25 mouse cellular contexts compared by ENCODE assay signal in genomic region chr16:33171800-33172199, GRCm38 (mm10). TPM values are rescaled to one million over a fixed set of nuclear protein-coding genes. Genes with fewer than 3 reads are reported as not detected.
DNase-seq lines count a peak whose midpoint lies in the region; ATAC-seq and TF ChIP-seq lines count a peak whose summit lies in the region.
"Had no signal": no experiment of that assay in that cellular context is flagged by ENCODE, and none has a peak within 500 bp of the region (broad histone marks: within the 10 kb centered on the region; RNA-seq: fewer than 3 reads in every experiment).

No protein-coding gene starts in this region.

- no peaks in the 10 kb centered on the region for H3K9me3 ChIP-seq in forebrain, embryonic 16.5 days (ENCODE audit: control insufficient read depth, low read length)
- H3K9me3 ChIP-seq in forebrain, embryonic 11.5 days (ENCODE audit: control insufficient read depth, low read length), result no peaks in the 10 kb centered on the region
- H3K9me3 ChIP-seq in kidney, embryonic 15.5 days (replicated peaks), result no peaks in the 10 kb centered on the region
- no peaks in the 10 kb centered on the region for H3K9me3 ChIP-seq in midbrain, postnatal 0 days (ENCODE audit: low read length)
- H3K9me3 ChIP-seq: embryonic facial prominence, embryonic 15.5 days; heart, embryonic 15.5 days had no signal

- no peaks in the 10 kb centered on the region for H3K36me3 ChIP-seq in forebrain, embryonic 16.5 days (ENCODE audit: control insufficient read depth, insufficient read depth)
- no peaks in the 10 kb centered on the region for H3K36me3 ChIP-seq in forebrain, embryonic 11.5 days (ENCODE audit: control insufficient read depth, insufficient read depth, low read length)
- H3K36me3 ChIP-seq in kidney, embryonic 15.5 days, result no peaks in the 10 kb centered on the region
- H3K36me3 ChIP-seq in midbrain, postnatal 0 days (ENCODE audit: insufficient read depth, low read length), result no peaks in the 10 kb centered on the region
- H3K36me3 ChIP-seq: embryonic facial prominence, embryonic 15.5 days; heart, embryonic 15.5 days had no signal

- ATAC-seq in forebrain, embryonic 16.5 days, result 0 out of 2 replicates have a peak, but pooled peaks have one; percentile 50
- ATAC-seq in forebrain, embryonic 11.5 days (replicated peaks; ENCODE audit: low FRiP score), result no peak
- no peak for ATAC-seq in kidney, embryonic 15.5 days (replicated peaks; ENCODE audit: low FRiP score)
- no peak; the same call in 1 of the 2 replicates for ATAC-seq in midbrain, postnatal 0 days (ENCODE audit: low FRiP score)
- ATAC-seq: activated CD4-positive, CD25-positive, alpha-beta regulatory T cell, adult 4 months; Patski had no signal

- H3K27ac ChIP-seq in forebrain, embryonic 16.5 days (ENCODE audit: low read length), result no peak overlapping the region
- H3K27ac ChIP-seq in forebrain, embryonic 11.5 days (ENCODE audit: low read depth, low read length), result no peak overlapping the region
- H3K27ac ChIP-seq in kidney, embryonic 15.5 days, result 0 out of 2 replicates have a peak overlapping the region, but pooled peaks have one; percentile 13
- H3K27ac ChIP-seq in midbrain, postnatal 0 days (ENCODE audit: low read depth, low read length), result peak overlapping the region; percentile 47; the same call in 1 of the 2 replicates
- H3K27ac ChIP-seq: embryonic facial prominence, embryonic 15.5 days; gastrocnemius, adult 2 months; heart, embryonic 15.5 days; hindbrain, embryonic 14.5 days had no signal

- no peak for DNase-seq in forebrain, embryonic 11.5 days (ENCODE audit: low spot score)
- DNase-seq in kidney, postnatal 4 days, result no peak
- peak; percentile 68 for DNase-seq in brain, embryonic 14.5 days (ENCODE audit: low read depth)
- DNase-seq in midbrain, postnatal 0 days (ENCODE audit: low spot score), result peak; percentile 35
- no peak for DNase-seq in gastrocnemius, postnatal 4 days (ENCODE audit: low spot score in 2 of 2)
- DNase-seq: adrenal gland, postnatal 25 days; cerebellum, adult 11 months; cerebellum, adult 8-10 months; cerebellum, postnatal 14 days; embryo, embryonic 11 days; gastrocnemius, adult 2 months; gastrocnemius, postnatal 36 days; heart, adult 18-20 months; heart, postnatal 14 days; kidney, adult 18-20 months had no signal

- H3K4me3 ChIP-seq in forebrain, embryonic 16.5 days (replicated peaks; ENCODE audit: low read length), result no peak overlapping the region
- no peak overlapping the region for H3K4me3 ChIP-seq in forebrain, embryonic 11.5 days (ENCODE audit: low read depth, low read length)
- no peak overlapping the region for H3K4me3 ChIP-seq in kidney, embryonic 15.5 days (replicated peaks)
- H3K4me3 ChIP-seq in midbrain, postnatal 0 days (ENCODE audit: low read depth, low read length), result no peak overlapping the region
- H3K4me3 ChIP-seq: embryonic facial prominence, embryonic 15.5 days; erythroblast, embryonic 14.5 days; gastrocnemius, adult 2 months; heart, embryonic 15.5 days had no signal

- no peak for TF ChIP-seq POLR2A in brain, embryonic 14.5 days (IDR thresholded peaks at IDR 0.05; ENCODE audit: borderline replicate concordance, extremely low read depth, insufficient read depth, insufficient read length, poor library complexity, severe bottlenecking)

- no peak overlapping the region for H3K9ac ChIP-seq in forebrain, embryonic 16.5 days (replicated peaks; ENCODE audit: low read depth, low read length)
- H3K9ac ChIP-seq in forebrain, embryonic 11.5 days (ENCODE audit: low read length), result no peak overlapping the region
- H3K9ac ChIP-seq in kidney, embryonic 15.5 days, result no peak overlapping the region
- no peak overlapping the region for H3K9ac ChIP-seq in midbrain, postnatal 0 days (replicated peaks; ENCODE audit: low read length, poor library complexity, severe bottlenecking)
- H3K9ac ChIP-seq: embryonic facial prominence, embryonic 15.5 days; heart, embryonic 15.5 days; hindbrain, embryonic 14.5 days had no signal

- WGBS in forebrain, embryonic 16.5 days, result 73% methylated on average over 6 of the region's 6 CpGs
- WGBS in forebrain, embryonic 11.5 days, result 82% methylated on average over 6 of the region's 6 CpGs
- WGBS in kidney, embryonic 15.5 days, result 85% methylated on average over 6 of the region's 6 CpGs
- WGBS in midbrain, postnatal 0 days, result 46% methylated on average over 6 of the region's 6 CpGs

- no peaks in the 10 kb centered on the region for H3K4me1 ChIP-seq in forebrain, embryonic 16.5 days (replicated peaks; ENCODE audit: control insufficient read depth, insufficient read depth, low read length)
- no peaks in the 10 kb centered on the region for H3K4me1 ChIP-seq in forebrain, embryonic 11.5 days (replicated peaks; ENCODE audit: control insufficient read depth, insufficient read depth, low read length)
- no peaks in the 10 kb centered on the region for H3K4me1 ChIP-seq in kidney, embryonic 15.5 days
- no peaks in the 10 kb centered on the region; the same call in 1 of the 2 replicates for H3K4me1 ChIP-seq in midbrain, postnatal 0 days (ENCODE audit: insufficient read depth, low read length)
- H3K4me1 ChIP-seq: embryonic facial prominence, embryonic 15.5 days; heart, embryonic 15.5 days had no signal

- H3K4me2 ChIP-seq in forebrain, embryonic 16.5 days (ENCODE audit: low read length), result no peak overlapping the region
- no peak overlapping the region for H3K4me2 ChIP-seq in forebrain, embryonic 11.5 days (ENCODE audit: low read depth, low read length, severe bottlenecking)
- no peak overlapping the region for H3K4me2 ChIP-seq in kidney, embryonic 15.5 days
- H3K4me2 ChIP-seq in midbrain, postnatal 0 days (ENCODE audit: low read depth, low read length, poor library complexity, severe bottlenecking), result no peak overlapping the region
- H3K4me2 ChIP-seq: embryonic facial prominence, embryonic 15.5 days; heart, embryonic 11.5 days; heart, embryonic 15.5 days; hindbrain, embryonic 14.5 days had no signal

- no peak for TF ChIP-seq CTCF in brain, embryonic 14.5 days (IDR thresholded peaks at IDR 0.05; ENCODE audit: borderline replicate concordance, extremely low read depth, insufficient read depth, insufficient read length)
- no peak for TF ChIP-seq CTCF in midbrain, postnatal 0 days (IDR thresholded peaks at IDR 0.05)

- H3K27me3 ChIP-seq in forebrain, embryonic 16.5 days (replicated peaks; ENCODE audit: control insufficient read depth, insufficient read depth, low read length), result no peaks in the 10 kb centered on the region
- H3K27me3 ChIP-seq in forebrain, embryonic 11.5 days (ENCODE audit: control insufficient read depth, insufficient read depth, low read length), result no peaks in the 10 kb centered on the region
- no peaks in the 10 kb centered on the region for H3K27me3 ChIP-seq in kidney, embryonic 15.5 days
- no peaks in the 10 kb centered on the region for H3K27me3 ChIP-seq in midbrain, postnatal 0 days (ENCODE audit: insufficient read depth, low read length)
- H3K27me3 ChIP-seq: CH12.LX; embryonic facial prominence, embryonic 15.5 days; heart, embryonic 15.5 days; Patski had no signal

RNA-seq across cellular contexts. Expression of gene Osbpl11, which starts 13.1 kb away (rescaled TPM):
- 16.7 and 18.1 TPM in 2 replicates for polyA plus RNA-seq in forebrain, embryonic 16.5 days (2015; fragmentation: Nextera tagmentation; extraction: Ambion mirVana)
- polyA plus RNA-seq in forebrain, embryonic 11.5 days (2014; fragmentation: Nextera tagmentation; extraction: Ambion mirVana), result 26.2 and 26.7 TPM in 2 replicates
- polyA plus RNA-seq in kidney, embryonic 15.5 days (2015; fragmentation: Nextera tagmentation; extraction: Ambion mirVana), result 17.2 and 18.9 TPM in 2 replicates
- 15.5 and 19.7 TPM in 2 replicates for polyA plus RNA-seq in brain, embryonic 14.5 days (2012; rRNA removed)
- total RNA-seq in midbrain, postnatal 0 days (2014; rRNA removed), result 25.1 TPM in 2 replicates
- polyA plus RNA-seq in midbrain, postnatal 0 days (2015; fragmentation: Nextera tagmentation; extraction: Ambion mirVana), result 11.7 and 12.0 TPM in 2 replicates
- total RNA-seq in gastrocnemius, postnatal 4 days (2021), result 10 to 100 TPM; 17.8 to 20.2 TPM

Comparison
In these comparisons a context has a peak if more than half of its experiments do, and no peak if none do; other contexts are left out.
1. H3K27ac ChIP-seq: peak in kidney, embryonic 15.5 days (single experiment) and midbrain, postnatal 0 days (single experiment); none in forebrain, embryonic 16.5 days (single experiment) and forebrain, embryonic 11.5 days (single experiment).
2. DNase-seq: peak in brain, embryonic 14.5 days (single experiment) and midbrain, postnatal 0 days (single experiment); none in forebrain, embryonic 11.5 days (single experiment), kidney, postnatal 4 days (0 of 2) and gastrocnemius, postnatal 4 days (0 of 2).